Mouse (Mus musculus) right cerebral cortex, postnatal 25 days (tissue): ENCODE results near the gene Erlin1.

Experiments used
- DNase-seq: peaks from one replicate; pipeline ENCODE4 v3.0.0; 2022

The Erlin1 gene

GRCm38 (mm10) chr19:44055173-44055826, 14.3 kb downstream of the Erlin1 start:
- no peak for DNase-seq

- DNase-seq: no peak
Measured at GRCm38 (mm10) chr19:44050388-44050787, 19.2 kb downstream of the Erlin1 start.

GRCm38 (mm10) chr19:44049282-44049681, 20.3 kb downstream of the Erlin1 start:
- no peak for DNase-seq

GRCm38 (mm10) chr19:44045847-44046246, 23.7 kb downstream of the Erlin1 start:
- no peak for DNase-seq

GRCm38 (mm10) chr19:44042121-44042520, 27.5 kb downstream of the Erlin1 start:
- DNase-seq: no peak

GRCm38 (mm10) chr19:44033396-44033795, 36.2 kb downstream of the Erlin1 start:
- DNase-seq: no peak

GRCm38 (mm10) chr19:44032046-44032744, 37.4 kb downstream of the Erlin1 start:
- no peak for DNase-seq

GRCm38 (mm10) chr19:44030024-44030423, 39.6 kb downstream of the Erlin1 start:
- DNase-seq: no peak

- no peak for DNase-seq
Measured at GRCm38 (mm10) chr19:44028972-44029371, 40.6 kb downstream of the Erlin1 start, which contains the start of gene Cyp2c23. Gene Cyp2c23, minus strand, starts transcription at chr19:44029208.

- no peak for DNase-seq
Measured at GRCm38 (mm10) chr19:44026956-44027530, 42.5 kb downstream of the Erlin1 start.

GRCm38 (mm10) chr19:44024921-44025585, 44.5 kb downstream of the Erlin1 start:
- no peak for DNase-seq

GRCm38 (mm10) chr19:44023066-44023465, 46.5 kb downstream of the Erlin1 start:
- no peak for DNase-seq

GRCm38 (mm10) chr19:44021502-44021901, 48.1 kb downstream of the Erlin1 start:
- no peak for DNase-seq

- no peak for DNase-seq
Measured at GRCm38 (mm10) chr19:44019739-44020138, 49.8 kb downstream of the Erlin1 start.

- no peak for DNase-seq
Measured at GRCm38 (mm10) chr19:44013862-44014261, 55.7 kb downstream of the Erlin1 start.

- DNase-seq: no peak
Measured at GRCm38 (mm10) chr19:44008784-44009183, 60.8 kb downstream of the Erlin1 start.

- peak; percentile 35 for DNase-seq
Measured at GRCm38 (mm10) chr19:44007186-44007585, 62.4 kb downstream of the Erlin1 start.

GRCm38 (mm10) chr19:44005025-44005424, 64.6 kb downstream of the Erlin1 start:
- no peak for DNase-seq

GRCm38 (mm10) chr19:44004261-44004660, 65.3 kb downstream of the Erlin1 start:
- no peak for DNase-seq

GRCm38 (mm10) chr19:44000720-44001119, 68.9 kb downstream of the Erlin1 start:
- no peak for DNase-seq

GRCm38 (mm10) chr19:44000061-44000460, 69.5 kb downstream of the Erlin1 start:
- no peak for DNase-seq

- DNase-seq: no peak
Measured at GRCm38 (mm10) chr19:43998802-43999527, 70.6 kb downstream of the Erlin1 start.

GRCm38 (mm10) chr19:43998101-43998500, 71.5 kb downstream of the Erlin1 start:
- DNase-seq: peak; percentile 41
